Mouse (Mus musculus): Measurements from ENCODE around the gene Aldh1a1.

DNA sequence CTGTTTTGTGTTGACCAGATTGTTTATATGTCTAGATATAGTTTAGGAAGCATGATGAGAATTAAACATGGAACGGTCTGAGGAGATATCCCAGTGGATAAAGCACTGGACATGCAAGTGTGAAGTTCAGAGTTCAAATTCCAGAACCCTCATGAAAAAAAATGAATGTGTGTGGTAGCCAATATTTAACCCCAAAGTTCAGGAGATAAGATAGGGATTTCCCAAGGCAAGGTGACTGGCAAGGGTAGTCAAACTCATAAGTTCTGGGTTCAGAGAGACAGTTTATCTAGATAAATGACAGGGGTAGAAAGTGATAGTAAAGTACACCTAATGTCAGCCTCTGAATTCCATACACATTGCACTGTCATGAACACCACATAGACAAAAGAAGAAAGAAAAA is 138.5 kb downstream of the Aldh1a1 start:
- TF ChIP-seq GATA1 (IDR thresholded peaks at IDR 0.05; ENCODE audit: borderline replicate concordance, low read length) (no peak), FLI1 (IDR thresholded peaks at IDR 0.05; ENCODE audit: low read length) (no peak)
